ENCODE assay signal across 45 mouse cellular contexts in the genomic region with DNA sequence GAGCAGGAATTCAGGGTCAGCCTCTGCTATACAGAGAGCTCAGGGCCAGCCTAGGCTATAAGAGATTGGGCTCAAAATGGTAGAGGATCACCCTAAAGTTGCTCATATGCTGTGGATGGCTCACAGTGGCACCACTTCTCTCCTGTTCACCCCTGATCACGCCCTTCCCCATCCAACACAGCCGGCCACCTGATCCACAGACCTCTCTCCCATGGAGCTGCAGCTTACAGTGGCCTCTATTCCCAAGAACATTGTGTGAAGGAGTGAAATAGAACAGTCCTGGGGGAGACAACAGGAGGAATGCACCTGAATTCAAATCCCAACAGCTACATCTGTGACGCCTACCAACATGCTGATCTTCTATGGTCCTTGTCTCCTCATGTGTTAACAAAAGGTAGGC. TPM values are rescaled to one million over a fixed set of nuclear protein-coding genes. Genes with fewer than 3 reads are reported as not detected.
"Had no signal": no experiment of that assay in that cellular context is flagged by ENCODE, and none has a peak within 500 bp of the region (broad histone marks: within the 10 kb centered on the region; RNA-seq: fewer than 3 reads in every experiment).

A gene (plus strand): TSS at position 301 of the 400 bp plus-strand sequence.

- H3K4me3 ChIP-seq: limb, embryonic 10.5 days; limb, embryonic 12.5 days; limb, embryonic 13.5 days; limb, embryonic 15.5 days; liver, embryonic 12.5 days; liver, embryonic 13.5 days; liver, embryonic 15.5 days; lung, embryonic 15.5 days; megakaryocyte, embryonic 14.5 days; midbrain, embryonic 12.5 days; midbrain, embryonic 13.5 days; midbrain, embryonic 15.5 days; myocyte; neural tube, embryonic 12.5 days; neural tube, embryonic 13.5 days had no signal

- ATAC-seq: liver, embryonic 12.5 days; liver, postnatal 0 days; lung, postnatal 0 days; midbrain, embryonic 13.5 days; midbrain, embryonic 15.5 days; midbrain, embryonic 16.5 days had no signal

- H3K4me2 ChIP-seq: limb, embryonic 12.5 days; limb, embryonic 13.5 days; limb, embryonic 15.5 days; liver, embryonic 11.5 days; liver, embryonic 12.5 days; liver, embryonic 13.5 days; liver, embryonic 15.5 days; lung, embryonic 14.5 days; lung, embryonic 15.5 days; midbrain, embryonic 11.5 days; midbrain, embryonic 12.5 days; midbrain, embryonic 13.5 days; midbrain, embryonic 15.5 days; neural tube, embryonic 12.5 days; neural tube, embryonic 13.5 days had no signal

- H3K36me3 ChIP-seq: limb, embryonic 10.5 days; limb, embryonic 12.5 days; limb, embryonic 13.5 days; limb, embryonic 15.5 days; liver, embryonic 12.5 days; liver, embryonic 13.5 days; liver, embryonic 15.5 days; lung, embryonic 15.5 days; midbrain, embryonic 12.5 days; midbrain, embryonic 13.5 days; midbrain, embryonic 15.5 days; neural tube, embryonic 12.5 days; neural tube, embryonic 13.5 days had no signal

- H3K27me3 ChIP-seq: midbrain, embryonic 13.5 days; midbrain, embryonic 15.5 days had no signal

- H3K4me1 ChIP-seq: liver, embryonic 12.5 days had no signal

- H3K9ac ChIP-seq: limb, embryonic 12.5 days; limb, embryonic 13.5 days; limb, embryonic 15.5 days; liver, embryonic 12.5 days; liver, embryonic 13.5 days; liver, embryonic 14.5 days; liver, embryonic 15.5 days; liver, postnatal 0 days; lung, embryonic 14.5 days; lung, embryonic 15.5 days; midbrain, embryonic 12.5 days; midbrain, embryonic 13.5 days; midbrain, embryonic 15.5 days; neural tube, embryonic 12.5 days; neural tube, embryonic 13.5 days had no signal

- H3K27ac ChIP-seq: limb, embryonic 10.5 days; limb, embryonic 12.5 days; limb, embryonic 13.5 days; limb, embryonic 15.5 days; liver, embryonic 12.5 days; liver, embryonic 13.5 days; liver, embryonic 14.5 days; liver, embryonic 15.5 days; lung, embryonic 15.5 days; macrophage; midbrain, embryonic 15.5 days; neural tube, embryonic 12.5 days had no signal

- H3K9me3 ChIP-seq: limb, embryonic 10.5 days; limb, embryonic 12.5 days; limb, embryonic 13.5 days; limb, embryonic 15.5 days; liver, embryonic 12.5 days; liver, embryonic 13.5 days; liver, embryonic 15.5 days; lung, embryonic 15.5 days; midbrain, embryonic 12.5 days; midbrain, embryonic 13.5 days; midbrain, embryonic 15.5 days; neural tube, embryonic 12.5 days; neural tube, embryonic 13.5 days had no signal

- DNase-seq: left cerebral cortex, postnatal 4 days; liver; liver, embryonic 13.5 days; liver, postnatal 0 days; lung, adult 18-20 months; lung, adult 2 months; lung, embryonic 14.5 days; lung, postnatal 10 days; lung, postnatal 14 days; lung, postnatal 36 days; lung, postnatal 4 days; midbrain, embryonic 14.5 days had no signal

RNA-seq across cellular contexts. Expression of the gene that starts here (rescaled TPM):
- total RNA-seq: left cerebral cortex, postnatal 10 days; left cerebral cortex, postnatal 14 days; left cerebral cortex, postnatal 25 days; left cerebral cortex, postnatal 36 days; left cerebral cortex, postnatal 4 days; liver, adult 2 months; megakaryocyte progenitor cell, adult 5-6 weeks; megakaryocyte, adult 5-6 weeks; megakaryocyte-erythroid progenitor cell, adult 5-6 weeks; monocyte, adult 5-6 weeks had no signal
- polyA plus RNA-seq: limb, embryonic 10.5 days; limb, embryonic 12.5 days; limb, embryonic 13.5 days; limb, embryonic 14.5 days; limb, embryonic 15.5 days; liver, adult 2 months; liver, embryonic 11.5 days; liver, embryonic 12.5 days; liver, embryonic 13.5 days; liver, embryonic 14.5 days; liver, embryonic 15.5 days; liver, embryonic 16.5 days; liver, postnatal 0 days; lung, adult 2 months; lung, embryonic 14.5 days; lung, embryonic 15.5 days; lung, embryonic 16.5 days; lung, postnatal 0 days; macrophage; midbrain, embryonic 12.5 days; midbrain, embryonic 13.5 days; midbrain, embryonic 14.5 days; midbrain, embryonic 15.5 days; midbrain, embryonic 16.5 days; neural tube, embryonic 11.5 days; neural tube, embryonic 12.5 days; neural tube, embryonic 13.5 days had no signal
